Mouse (Mus musculus): ENCODE measurements around the gene Kansl1. TPM values are rescaled to one million over a fixed set of nuclear protein-coding genes. Genes with fewer than 3 reads are reported as not detected.
"Not testable (repeated sequence)": the region's sequence is repeated elsewhere in the genome, so short reads cannot be mapped to it uniquely, and the experiment has no call there.

The Kansl1 gene
- polyA plus RNA-seq, 1 experiment from 2014 or later, result 17.5 TPM

DNA sequence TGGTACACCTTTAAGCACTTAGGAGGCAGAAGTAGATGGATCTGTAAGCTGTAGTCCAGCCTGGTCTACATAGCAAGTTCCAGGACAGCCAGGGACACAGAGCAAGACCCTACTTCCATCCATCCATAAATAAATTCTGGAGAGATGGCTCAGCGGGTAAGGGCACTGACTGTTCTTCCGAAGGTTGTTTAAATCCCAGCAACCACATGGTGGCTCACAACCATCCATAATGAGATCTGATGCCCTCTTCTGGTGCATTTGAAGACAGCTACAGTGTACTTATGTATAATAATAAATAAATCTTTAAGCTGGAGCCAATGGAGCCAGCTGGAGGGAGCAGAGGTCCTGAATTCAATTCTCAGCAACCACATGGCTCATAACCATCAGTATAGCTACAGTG is 20.2 kb downstream of the Kansl1 start:
- not testable (repeated sequence) for H3K4me3 ChIP-seq (replicated peaks; ENCODE audit: low read depth, low read length); H3K4me2 ChIP-seq (ENCODE audit: low read length); DNase-seq (ENCODE audit: low spot score); H3K27ac ChIP-seq; ATAC-seq (replicated peaks; ENCODE audit: low FRiP score, low read depth); H3K9ac ChIP-seq (ENCODE audit: low read depth, low read length); H3K36me3 ChIP-seq (ENCODE audit: insufficient read depth, low read length); H3K4me1 ChIP-seq (replicated peaks; ENCODE audit: insufficient read depth, low read length); H3K9me3 ChIP-seq (replicated peaks; ENCODE audit: low read length); H3K27me3 ChIP-seq (ENCODE audit: insufficient read depth, low read length)
- peak; percentile 60 for TF ChIP-seq CTCF (IDR thresholded peaks at IDR 0.05; ENCODE audit: low read depth)
- 54% methylated on average over 2 of the region's 2 CpGs for WGBS

DNA sequence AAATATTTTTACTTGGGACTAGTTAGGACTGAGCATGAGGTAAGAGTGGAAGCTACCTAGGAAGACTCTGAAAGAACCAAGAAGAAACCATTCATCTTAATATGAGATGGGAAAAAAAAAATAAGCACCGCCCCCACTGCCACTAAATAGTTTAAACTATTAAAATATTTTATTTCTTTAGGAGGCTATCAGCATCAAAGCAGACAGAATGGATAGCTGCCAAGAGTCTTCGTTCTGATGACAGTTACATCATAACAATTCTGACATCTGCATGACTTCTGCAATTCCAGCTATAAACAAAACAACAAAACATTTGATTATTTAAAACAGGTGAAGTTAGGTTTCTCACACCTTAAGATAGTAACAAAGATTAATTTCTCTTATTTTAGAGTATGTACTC is 23.1 kb downstream of the Kansl1 start:
- H3K36me3 ChIP-seq (ENCODE audit: insufficient read depth, low read length), result no peaks in the 10 kb centered on the region
- no peaks in the 10 kb centered on the region for H3K4me1 ChIP-seq (replicated peaks; ENCODE audit: insufficient read depth, low read length)
- no peak for DNase-seq (ENCODE audit: low spot score)
- no peak overlapping the region for H3K4me2 ChIP-seq (ENCODE audit: low read length)
- no peak overlapping the region for H3K4me3 ChIP-seq (replicated peaks; ENCODE audit: low read depth, low read length)
- H3K9ac ChIP-seq (ENCODE audit: low read depth, low read length), result no peak overlapping the region
- H3K9me3 ChIP-seq (replicated peaks; ENCODE audit: low read length), result no peaks in the 10 kb centered on the region
- TF ChIP-seq CTCF (IDR thresholded peaks at IDR 0.05; ENCODE audit: low read depth), result no peak
- 79% methylated on average over 2 of the region's 2 CpGs for WGBS
- no peak overlapping the region for H3K27ac ChIP-seq
- no peak for ATAC-seq (replicated peaks; ENCODE audit: low FRiP score, low read depth)
- no peaks in the 10 kb centered on the region for H3K27me3 ChIP-seq (ENCODE audit: insufficient read depth, low read length)

DNA sequence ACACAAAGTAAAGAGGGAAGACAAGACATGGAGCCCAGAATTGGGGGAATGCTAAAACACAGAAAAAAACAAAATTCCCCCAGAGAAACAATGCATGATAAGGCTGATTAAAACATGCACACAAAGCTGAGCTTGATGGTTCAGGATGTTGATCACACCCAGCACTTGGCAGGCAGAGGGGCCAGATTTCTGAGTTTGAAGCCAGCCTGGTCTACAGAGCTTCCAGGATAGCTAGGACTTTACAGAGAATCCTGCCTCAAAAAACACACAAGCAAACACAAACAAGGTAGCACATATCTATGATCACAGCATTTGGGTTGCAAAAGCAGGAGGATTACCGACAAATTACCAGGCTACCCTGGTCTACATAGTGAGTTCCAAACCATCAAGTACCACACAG is 23.6 kb downstream of the Kansl1 start:
- Histone ChIP-seq H3K27ac (no peak overlapping the region), H3K9me3 (replicated peaks; ENCODE audit: low read length) (no peaks in the 10 kb centered on the region), H3K9ac (ENCODE audit: low read depth, low read length) (no peak overlapping the region), H3K27me3 (ENCODE audit: insufficient read depth, low read length) (no peaks in the 10 kb centered on the region), H3K4me2 (ENCODE audit: low read length) (no peak overlapping the region), H3K4me3 (replicated peaks; ENCODE audit: low read depth, low read length) (no peak overlapping the region), H3K36me3 (ENCODE audit: insufficient read depth, low read length) (no peaks in the 10 kb centered on the region), H3K4me1 (replicated peaks; ENCODE audit: insufficient read depth, low read length) (no peaks in the 10 kb centered on the region)
- DNase-seq (ENCODE audit: low spot score) (no peak), ATAC-seq (replicated peaks; ENCODE audit: low FRiP score, low read depth) (no peak)
- 88% methylated on average over 1 of the region's 1 CpGs for WGBS
- TF ChIP-seq CTCF (IDR thresholded peaks at IDR 0.05; ENCODE audit: low read depth), result no peak

GRCm38 (mm10) chr11:104443359-104443758 is 25.3 kb downstream of the Kansl1 start:
- Histone ChIP-seq H3K9me3 (replicated peaks; ENCODE audit: low read length) (no peaks in the 10 kb centered on the region), H3K36me3 (ENCODE audit: insufficient read depth, low read length) (no peaks in the 10 kb centered on the region), H3K4me1 (replicated peaks; ENCODE audit: insufficient read depth, low read length) (no peaks in the 10 kb centered on the region), H3K4me3 (replicated peaks; ENCODE audit: low read depth, low read length) (peak overlapping the region; percentile 97), H3K9ac (ENCODE audit: low read depth, low read length) (no peak overlapping the region), H3K4me2 (ENCODE audit: low read length) (peak overlapping the region; percentile 76), H3K27me3 (ENCODE audit: insufficient read depth, low read length) (no peaks in the 10 kb centered on the region), H3K27ac (peak overlapping the region; percentile 100; the same call in 1 of the 2 replicates)
- 50% methylated on average over 2 of the region's 2 CpGs for WGBS
- ATAC-seq (replicated peaks; ENCODE audit: low FRiP score, low read depth) (no peak), DNase-seq (ENCODE audit: low spot score) (no peak)
- no peak for TF ChIP-seq CTCF (IDR thresholded peaks at IDR 0.05; ENCODE audit: low read depth)

- Histone ChIP-seq H3K36me3 (ENCODE audit: insufficient read depth, low read length) (no peaks in the 10 kb centered on the region), H3K9me3 (replicated peaks; ENCODE audit: low read length) (no peaks in the 10 kb centered on the region), H3K4me1 (replicated peaks; ENCODE audit: insufficient read depth, low read length) (no peaks in the 10 kb centered on the region), H3K27ac (peak overlapping the region; percentile 100), H3K27me3 (ENCODE audit: insufficient read depth, low read length) (no peaks in the 10 kb centered on the region), H3K9ac (ENCODE audit: low read depth, low read length) (peak overlapping the region; percentile 99), H3K4me3 (replicated peaks; ENCODE audit: low read depth, low read length) (peak overlapping the region; percentile 97), H3K4me2 (ENCODE audit: low read length) (peak overlapping the region; percentile 76)
- peak; percentile 96 for ATAC-seq (replicated peaks; ENCODE audit: low FRiP score, low read depth)
- peak; percentile 43; the same call in 1 of the 2 replicates for TF ChIP-seq CTCF (IDR thresholded peaks at IDR 0.05; ENCODE audit: low read depth)
- peak; percentile 98 for DNase-seq (ENCODE audit: low spot score)
- under 1% methylated on average over 71 of the region's 82 CpGs for WGBS
Observed at GRCm38 (mm10) chr11:104442333-104443136, 26.1 kb downstream of the Kansl1 start.

GRCm38 (mm10) chr11:104441475-104442332 is 27.0 kb downstream of the Kansl1 start:
- peak overlapping the region; percentile 76 for H3K4me2 ChIP-seq (ENCODE audit: low read length)
- ATAC-seq (replicated peaks; ENCODE audit: low FRiP score, low read depth), result peak; percentile 61

More at GRCm38 (mm10) chr11:104441475-104442332, 27.0 kb downstream of the Kansl1 start:
- H3K27me3 ChIP-seq (ENCODE audit: insufficient read depth, low read length), result no peaks in the 10 kb centered on the region
- DNase-seq (ENCODE audit: low spot score), result peak; percentile 85
- H3K27ac ChIP-seq, result peak overlapping the region; percentile 100
- under 1% methylated on average over 53 of the region's 92 CpGs for WGBS
- peak overlapping the region; percentile 97 for H3K4me3 ChIP-seq (replicated peaks; ENCODE audit: low read depth, low read length)
- H3K9ac ChIP-seq (ENCODE audit: low read depth, low read length), result peak overlapping the region; percentile 99
- no peaks in the 10 kb centered on the region for H3K9me3 ChIP-seq (replicated peaks; ENCODE audit: low read length)
- TF ChIP-seq CTCF (IDR thresholded peaks at IDR 0.05; ENCODE audit: low read depth), result no peak
- no peaks in the 10 kb centered on the region for H3K36me3 ChIP-seq (ENCODE audit: insufficient read depth, low read length)
- no peaks in the 10 kb centered on the region for H3K4me1 ChIP-seq (replicated peaks; ENCODE audit: insufficient read depth, low read length)

Measured in kidney, postnatal 0 days (tissue).